Mouse (Mus musculus): Measurements from ENCODE around the gene Gm17409. TPM values are rescaled to one million over a fixed set of nuclear protein-coding genes. Genes with fewer than 3 reads are reported as not detected.

The Gm17409 gene
- polyA plus RNA-seq, 1 experiment from 2014 or later: not detected

- no peak overlapping the region for H3K27ac ChIP-seq
- 46% methylated on average over 13 of the region's 14 CpGs for WGBS
Measured at GRCm38 (mm10) chr2:58486441-58487278, 16.7 kb downstream of the Gm17409 start.

GRCm38 (mm10) chr2:58487279-58487560, 17.3 kb downstream of the Gm17409 start:
- Histone ChIP-seq H3K27me3 (no peaks in the 10 kb centered on the region), H3K27ac (no peak overlapping the region), H3K9me3 (no peaks in the 10 kb centered on the region), H3K4me1 (replicated peaks) (peaks cover 17% of the 10 kb centered on the region), H3K4me3 (replicated peaks) (no peak overlapping the region), H3K4me2 (replicated peaks) (no peak overlapping the region), H3K36me3 (no peaks in the 10 kb centered on the region), H3K9ac (replicated peaks) (no peak overlapping the region)
- WGBS: 72% methylated on average over 3 of the region's 3 CpGs
- ATAC-seq: peak; percentile 8; the same call in 1 of the 2 replicates

More at GRCm38 (mm10) chr2:58486441-58487278, 16.7 kb downstream of the Gm17409 start:
- H3K4me3 ChIP-seq (replicated peaks): no peak overlapping the region
- ATAC-seq: peak; percentile 61
- H3K27me3 ChIP-seq: no peaks in the 10 kb centered on the region
- H3K4me2 ChIP-seq (replicated peaks): no peak overlapping the region
- H3K9me3 ChIP-seq: no peaks in the 10 kb centered on the region
- H3K9ac ChIP-seq (replicated peaks): no peak overlapping the region
- peaks cover 17% of the 10 kb centered on the region for H3K4me1 ChIP-seq (replicated peaks)
- no peaks in the 10 kb centered on the region for H3K36me3 ChIP-seq

DNA sequence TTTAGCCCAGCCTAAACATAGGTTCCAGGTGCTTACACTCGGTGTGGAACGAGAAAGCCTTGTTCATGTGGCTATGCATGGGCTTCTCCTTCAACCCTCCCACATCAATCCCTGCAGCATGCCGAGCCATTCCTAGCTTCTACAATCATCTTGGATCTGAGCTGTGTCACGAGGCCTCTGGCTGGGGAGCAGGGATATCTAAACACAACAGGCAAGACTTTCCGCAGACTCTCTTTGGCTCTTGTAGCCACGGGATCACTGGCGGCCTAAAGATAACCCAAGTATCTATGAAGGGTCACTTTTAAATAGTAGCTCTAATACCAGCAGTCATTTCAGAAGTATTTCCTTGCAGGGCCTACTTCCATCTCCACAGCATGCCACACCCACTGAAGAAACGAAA, 18.5 kb downstream of the Gm17409 start:
- ATAC-seq: no peak
- 96% methylated on average over 8 of the region's 8 CpGs for WGBS
- Histone ChIP-seq H3K9me3 (no peaks in the 10 kb centered on the region), H3K4me1 (replicated peaks) (peaks cover 17% of the 10 kb centered on the region), H3K4me2 (replicated peaks) (no peak overlapping the region), H3K4me3 (replicated peaks) (no peak overlapping the region), H3K27me3 (no peaks in the 10 kb centered on the region), H3K9ac (replicated peaks) (no peak overlapping the region), H3K36me3 (no peaks in the 10 kb centered on the region), H3K27ac (no peak overlapping the region)

DNA sequence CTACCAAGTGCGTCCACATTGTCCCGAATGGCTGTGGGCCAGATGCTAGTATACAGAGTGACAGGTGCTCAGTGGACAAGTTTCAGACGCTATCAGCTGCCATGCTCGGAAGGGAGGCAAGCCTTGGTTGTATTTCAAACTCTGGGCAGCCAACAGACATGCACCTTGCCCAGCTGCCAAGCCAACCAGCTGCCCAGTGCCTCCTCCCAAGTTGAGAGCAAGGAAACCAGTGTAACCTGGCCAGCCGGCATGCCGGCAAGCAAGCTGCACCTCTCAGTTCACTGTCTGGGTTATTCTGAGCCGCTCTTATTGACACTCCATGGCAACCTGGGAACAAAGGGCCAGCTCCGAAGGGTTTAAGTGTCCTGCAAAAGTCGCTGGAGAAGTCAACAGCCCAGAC, 19.4 kb downstream of the Gm17409 start:
- no peaks in the 10 kb centered on the region for H3K36me3 ChIP-seq
- no peak for ATAC-seq
- no peak overlapping the region for H3K9ac ChIP-seq (replicated peaks)
- H3K4me2 ChIP-seq (replicated peaks): no peak overlapping the region
- H3K4me3 ChIP-seq (replicated peaks): no peak overlapping the region
- H3K9me3 ChIP-seq: no peaks in the 10 kb centered on the region
- H3K27me3 ChIP-seq: no peaks in the 10 kb centered on the region
- no peak overlapping the region for H3K27ac ChIP-seq
- peaks cover 15% of the 10 kb centered on the region for H3K4me1 ChIP-seq (replicated peaks)
- 82% methylated on average over 9 of the region's 9 CpGs for WGBS

- Histone ChIP-seq H3K9ac (replicated peaks) (no peak overlapping the region), H3K9me3 (no peaks in the 10 kb centered on the region), H3K4me2 (replicated peaks) (no peak overlapping the region), H3K27ac (no peak overlapping the region), H3K36me3 (no peaks in the 10 kb centered on the region), H3K4me1 (replicated peaks) (no peaks in the 10 kb centered on the region; the same call in 1 of the 2 replicates), H3K27me3 (no peaks in the 10 kb centered on the region), H3K4me3 (replicated peaks) (no peak overlapping the region)
- 60% methylated on average over 18 of the region's 18 CpGs for WGBS
- no peak for ATAC-seq
Measured at GRCm38 (mm10) chr2:58493685-58494635, 24.0 kb downstream of the Gm17409 start.

GRCm38 (mm10) chr2:58495271-58495670, 25.4 kb downstream of the Gm17409 start:
- H3K4me2 ChIP-seq (replicated peaks): no peak overlapping the region
- no peak overlapping the region for H3K9ac ChIP-seq (replicated peaks)
- no peak overlapping the region for H3K27ac ChIP-seq
- no peaks in the 10 kb centered on the region for H3K27me3 ChIP-seq
- H3K36me3 ChIP-seq: no peaks in the 10 kb centered on the region
- ATAC-seq: no peak
- 84% methylated on average over 3 of the region's 3 CpGs for WGBS
- H3K4me3 ChIP-seq (replicated peaks): no peak overlapping the region
- no peaks in the 10 kb centered on the region for H3K9me3 ChIP-seq
- no peaks in the 10 kb centered on the region; the same call in 1 of the 2 replicates for H3K4me1 ChIP-seq (replicated peaks)

DNA sequence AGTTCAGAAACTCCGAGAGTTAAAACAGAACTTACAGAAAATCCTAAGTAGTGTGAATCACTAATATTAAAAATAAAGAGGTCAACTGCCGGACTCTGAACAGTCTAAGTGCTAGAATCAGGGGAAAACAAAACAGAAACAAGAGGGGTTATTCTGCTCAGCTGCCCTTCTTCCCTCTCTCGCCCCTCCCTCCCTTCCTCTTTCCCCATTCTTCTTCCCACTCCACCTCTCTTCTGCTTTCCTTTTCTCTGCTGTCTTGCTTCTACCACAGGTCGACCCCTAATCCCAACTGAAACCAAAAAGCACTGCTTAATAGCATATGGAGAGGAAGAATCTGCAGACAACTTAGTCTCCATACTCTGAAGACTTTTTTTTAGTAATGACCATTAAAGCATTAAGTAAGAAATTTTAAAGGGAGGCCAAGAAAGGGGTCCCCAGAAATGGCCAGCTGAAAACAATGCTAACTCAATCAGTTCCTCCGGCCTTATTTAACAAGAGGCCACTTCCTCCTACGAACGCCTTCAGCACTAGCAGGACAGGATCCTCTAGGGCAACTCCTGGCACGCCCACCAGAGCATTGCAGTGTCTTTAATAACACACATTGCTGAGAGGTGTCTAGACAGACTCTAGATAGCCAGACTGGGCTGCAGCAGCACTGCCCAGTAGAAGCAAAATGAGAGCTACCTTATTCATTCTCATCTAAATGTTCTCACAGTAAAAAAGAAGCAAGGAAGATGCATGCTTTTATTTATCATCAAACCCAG, 26.9 kb downstream of the Gm17409 start:
- ATAC-seq: no peak
- Histone ChIP-seq H3K36me3 (no peaks in the 10 kb centered on the region), H3K4me2 (replicated peaks) (no peak overlapping the region), H3K27me3 (no peaks in the 10 kb centered on the region), H3K9ac (replicated peaks) (no peak overlapping the region), H3K4me1 (replicated peaks) (no peaks in the 10 kb centered on the region; the same call in 1 of the 2 replicates), H3K27ac (no peak overlapping the region), H3K4me3 (replicated peaks) (no peak overlapping the region), H3K9me3 (no peaks in the 10 kb centered on the region)
- WGBS: 92% methylated on average over 8 of the region's 8 CpGs

GRCm38 (mm10) chr2:58505306-58506090, 35.6 kb downstream of the Gm17409 start:
- H3K27me3 ChIP-seq: no peaks in the 10 kb centered on the region
- no peak overlapping the region for H3K9ac ChIP-seq (replicated peaks)
- no peak overlapping the region for H3K4me2 ChIP-seq (replicated peaks)
- no peaks in the 10 kb centered on the region for H3K9me3 ChIP-seq
- WGBS: 83% methylated on average over 9 of the region's 9 CpGs
- no peak overlapping the region for H3K27ac ChIP-seq
- H3K4me1 ChIP-seq (replicated peaks): no peaks in the 10 kb centered on the region
- no peak overlapping the region for H3K4me3 ChIP-seq (replicated peaks)
- 0 out of 2 replicates have a peak, but pooled peaks cover 3% of the 10 kb centered on the region for H3K36me3 ChIP-seq
- no peak for ATAC-seq

DNA sequence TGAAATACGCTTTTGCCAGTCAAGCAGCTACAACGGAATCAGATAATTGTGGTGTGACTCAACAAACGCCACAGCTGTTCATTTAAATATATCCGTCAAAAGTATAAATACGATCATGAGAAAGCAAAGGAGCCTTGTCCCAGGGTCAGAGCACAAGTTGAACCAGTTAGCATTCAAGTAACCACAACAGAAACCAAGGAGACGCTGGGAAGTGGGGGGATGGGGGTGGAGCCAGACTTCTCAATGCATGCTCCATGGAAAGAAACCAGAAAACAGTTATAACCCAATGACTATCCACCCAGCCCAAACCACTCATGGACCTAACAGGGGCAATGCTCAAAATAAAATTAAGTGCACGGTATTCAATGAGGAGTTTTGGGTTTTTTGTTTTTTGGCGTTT, 40.3 kb downstream of the Gm17409 start:
- Histone ChIP-seq H3K36me3 (0 out of 2 replicates have a peak, but pooled peaks cover 7% of the 10 kb centered on the region), H3K4me2 (replicated peaks) (no peak overlapping the region), H3K4me1 (replicated peaks) (no peaks in the 10 kb centered on the region), H3K27ac (no peak overlapping the region), H3K9me3 (no peaks in the 10 kb centered on the region), H3K27me3 (no peaks in the 10 kb centered on the region), H3K4me3 (replicated peaks) (no peak overlapping the region), H3K9ac (replicated peaks) (no peak overlapping the region)
- ATAC-seq: no peak
- WGBS: 78% methylated on average over 8 of the region's 8 CpGs

GRCm38 (mm10) chr2:58513212-58513611, 43.3 kb downstream of the Gm17409 start:
- Histone ChIP-seq H3K27ac (no peak overlapping the region), H3K36me3 (0 out of 2 replicates have a peak, but pooled peaks cover 3% of the 10 kb centered on the region), H3K4me2 (replicated peaks) (no peak overlapping the region), H3K4me3 (replicated peaks) (no peak overlapping the region), H3K9ac (replicated peaks) (no peak overlapping the region), H3K4me1 (replicated peaks) (peaks cover 5% of the 10 kb centered on the region), H3K9me3 (no peaks in the 10 kb centered on the region), H3K27me3 (no peaks in the 10 kb centered on the region)
- 89% methylated on average over 3 of the region's 3 CpGs for WGBS
- ATAC-seq: no peak

- Histone ChIP-seq H3K4me1 (replicated peaks) (peaks cover 5% of the 10 kb centered on the region), H3K9ac (replicated peaks) (no peak overlapping the region), H3K4me3 (replicated peaks) (no peak overlapping the region), H3K4me2 (replicated peaks) (no peak overlapping the region), H3K9me3 (no peaks in the 10 kb centered on the region), H3K27me3 (no peaks in the 10 kb centered on the region), H3K36me3 (0 out of 2 replicates have a peak, but pooled peaks cover 3% of the 10 kb centered on the region), H3K27ac (no peak overlapping the region)
- ATAC-seq: no peak
- WGBS: 93% methylated on average over 11 of the region's 11 CpGs
Measured at GRCm38 (mm10) chr2:58514489-58514888, 44.6 kb downstream of the Gm17409 start.

All from midbrain, embryonic 13.5 days (tissue).